In genomic region chr12:17084499-17085208, GRCm38 (mm10) we compare ENCODE assay signal across 13 mouse cellular contexts.
DNase-seq lines count a peak whose midpoint lies in the region; ATAC-seq and TF ChIP-seq lines count a peak whose summit lies in the region.
"Had no signal": no experiment of that assay in that cellular context is flagged by ENCODE, and none has a peak within 500 bp of the region (broad histone marks: within the 10 kb centered on the region; RNA-seq: fewer than 3 reads in every experiment).

No protein-coding gene starts in this region.

- no peak for TF ChIP-seq CTCF in layer of hippocampus, adult 2 months (conservative IDR thresholded peaks at IDR 0.05)

- ATAC-seq in activated CD4-positive, CD25-positive, alpha-beta regulatory T cell, adult 4 months = peak; percentile 81
- no peak for ATAC-seq in kidney, embryonic 16.5 days (ENCODE audit: low FRiP score, low TSS enrichment)

- H3K36me3 ChIP-seq in kidney, embryonic 16.5 days (ENCODE audit: insufficient read depth, low read length) = no peaks in the 10 kb centered on the region
- H3K36me3 ChIP-seq: heart, embryonic 10.5 days; kidney, embryonic 15.5 days; midbrain, embryonic 12.5 days; neural tube, embryonic 12.5 days had no signal

- no peaks in the 10 kb centered on the region for H3K27me3 ChIP-seq in kidney, embryonic 16.5 days (ENCODE audit: insufficient read depth, low read length)
- H3K27me3 ChIP-seq: kidney, embryonic 15.5 days; midbrain, embryonic 12.5 days; neural tube, embryonic 12.5 days had no signal

- no peak overlapping the region for H3K4me3 ChIP-seq in layer of hippocampus, adult 2 months
- no peak overlapping the region for H3K4me3 ChIP-seq in kidney, embryonic 16.5 days (ENCODE audit: low read length)
- H3K4me3 ChIP-seq: heart, embryonic 10.5 days; kidney, embryonic 15.5 days; midbrain, embryonic 12.5 days; neural tube, embryonic 12.5 days had no signal

- H3K27ac ChIP-seq in layer of hippocampus, adult 2 months = peak overlapping the region; percentile 61; the same call in 1 of the 2 replicates
- H3K27ac ChIP-seq in kidney, embryonic 16.5 days (ENCODE audit: low read length) = no peak overlapping the region
- H3K27ac ChIP-seq: kidney, embryonic 15.5 days; midbrain, embryonic 12.5 days; neural tube, embryonic 12.5 days had no signal

- H3K9me3 ChIP-seq in kidney, embryonic 16.5 days (ENCODE audit: low read length) = no peaks in the 10 kb centered on the region
- H3K9me3 ChIP-seq: heart, embryonic 10.5 days; kidney, embryonic 15.5 days; midbrain, embryonic 12.5 days; neural tube, embryonic 12.5 days had no signal

- 74% methylated on average over 9 of the region's 9 CpGs for WGBS in kidney, embryonic 16.5 days

- no peaks in the 10 kb centered on the region for H3K4me1 ChIP-seq in kidney, embryonic 16.5 days (ENCODE audit: insufficient read depth, low read length)
- H3K4me1 ChIP-seq: kidney, embryonic 15.5 days; midbrain, embryonic 12.5 days; neural tube, embryonic 12.5 days had no signal

- peak; percentile 51 to 78 for DNase-seq in layer of hippocampus, adult 2 months (ENCODE audit: low spot score in 2 of 2)
- DNase-seq in layer of hippocampus, postnatal 25 days (ENCODE audit: extremely low spot score in 1 of 2, low spot score in 1 of 2) = no peak
- DNase-seq in left cerebral cortex, adult 9 months (ENCODE audit: low spot score in 2 of 2) = peak; percentile 66 to 89
- peak; percentile 81 to 85 for DNase-seq in right cerebral cortex, postnatal 36 days (ENCODE audit: low spot score in 2 of 2)
- no peak for DNase-seq in testis, postnatal 10 days (ENCODE audit: low spot score)
- no peak for DNase-seq in embryo, embryonic 10 days (ENCODE audit: low spot score)
- DNase-seq: lung, embryonic 14.5 days had no signal

- H3K4me2 ChIP-seq in kidney, embryonic 16.5 days (replicated peaks; ENCODE audit: low read depth, low read length) = no peak overlapping the region
- H3K4me2 ChIP-seq: kidney, embryonic 15.5 days; lung, embryonic 14.5 days; midbrain, embryonic 12.5 days; neural tube, embryonic 12.5 days had no signal

- H3K9ac ChIP-seq in kidney, embryonic 16.5 days (replicated peaks; ENCODE audit: low read length) = no peak overlapping the region
- H3K9ac ChIP-seq: kidney, embryonic 15.5 days; lung, embryonic 14.5 days; midbrain, embryonic 12.5 days; neural tube, embryonic 12.5 days had no signal

Comparison
In these comparisons a context has a peak if more than half of its experiments do, and no peak if none do; other contexts are left out.
1. DNase-seq: peak in layer of hippocampus, adult 2 months (2 of 2), left cerebral cortex, adult 9 months (2 of 2) and right cerebral cortex, postnatal 36 days (2 of 2); none in layer of hippocampus, postnatal 25 days (0 of 2), testis, postnatal 10 days (single experiment) and embryo, embryonic 10 days (single experiment).